Mouse (Mus musculus): ENCODE measurements around the gene Zfp296. TPM values are rescaled to one million over a fixed set of nuclear protein-coding genes. Genes with fewer than 3 reads are reported as not detected.

The Zfp296 gene
- polyA plus RNA-seq, 1 experiment from 2014 or later: 0.57 TPM

DNA sequence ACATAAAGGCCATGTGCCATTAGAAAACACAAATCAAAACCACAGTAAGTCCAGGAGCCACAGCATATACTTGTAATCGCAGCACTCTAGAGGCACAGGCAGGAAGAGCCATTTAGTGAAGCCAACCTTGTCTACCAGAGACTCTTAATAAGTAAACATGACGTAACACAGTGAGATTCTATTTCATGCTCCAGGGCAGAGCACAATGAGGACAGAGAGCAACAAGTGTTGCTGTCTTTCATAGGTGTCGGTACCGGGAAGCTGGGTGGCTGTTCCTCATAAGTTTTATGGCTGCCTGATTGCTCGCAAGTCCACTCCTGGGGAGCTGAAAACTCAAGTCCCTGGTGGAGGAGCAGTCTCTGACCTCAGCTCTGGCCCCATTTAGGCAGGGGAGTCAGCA is 25.5 kb upstream of the Zfp296 start:
- no peak for ATAC-seq (replicated peaks)
- no peak overlapping the region for H3K4me3 ChIP-seq
- peaks cover 5% of the 10 kb centered on the region; the same call in 1 of the 2 replicates for H3K36me3 ChIP-seq
- H3K27me3 ChIP-seq: no peaks in the 10 kb centered on the region
- no peak overlapping the region for H3K27ac ChIP-seq (replicated peaks)
- H3K9ac ChIP-seq (replicated peaks): no peak overlapping the region
- 92% methylated on average over 5 of the region's 5 CpGs for WGBS
- no peak overlapping the region for H3K4me2 ChIP-seq (replicated peaks)
- no peaks in the 10 kb centered on the region for H3K9me3 ChIP-seq
- H3K4me1 ChIP-seq: 0 out of 2 replicates have a peak, but pooled peaks cover 2% of the 10 kb centered on the region

DNA sequence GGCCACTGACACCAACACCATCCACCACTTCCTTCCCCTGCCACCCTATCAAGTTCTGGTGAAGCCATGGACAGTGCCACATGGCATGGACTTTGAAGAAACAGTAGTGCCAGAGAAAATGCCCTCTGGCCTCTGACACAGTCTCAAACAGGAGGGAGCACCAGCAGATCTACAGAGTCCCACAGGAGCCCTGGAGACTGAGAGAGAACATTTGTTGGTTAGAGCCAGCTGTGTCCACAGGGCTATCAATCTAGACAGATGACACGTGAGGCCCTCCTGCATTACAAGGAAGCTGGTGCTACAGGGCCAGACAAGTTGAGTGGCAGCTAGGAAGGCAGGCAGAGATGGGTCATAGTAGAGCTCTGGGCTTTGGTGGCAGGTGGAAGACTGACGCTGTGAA is 24.6 kb upstream of the Zfp296 start:
- H3K4me3 ChIP-seq: no peak overlapping the region
- no peaks in the 10 kb centered on the region for H3K9me3 ChIP-seq
- 94% methylated on average over 2 of the region's 2 CpGs for WGBS
- no peaks in the 10 kb centered on the region for H3K27me3 ChIP-seq
- no peak for ATAC-seq (replicated peaks)
- no peak overlapping the region for H3K27ac ChIP-seq (replicated peaks)
- no peak overlapping the region for H3K4me2 ChIP-seq (replicated peaks)
- H3K36me3 ChIP-seq: peaks cover 5% of the 10 kb centered on the region; the same call in 1 of the 2 replicates
- H3K9ac ChIP-seq (replicated peaks): no peak overlapping the region
- H3K4me1 ChIP-seq: 0 out of 2 replicates have a peak, but pooled peaks cover 5% of the 10 kb centered on the region

DNA sequence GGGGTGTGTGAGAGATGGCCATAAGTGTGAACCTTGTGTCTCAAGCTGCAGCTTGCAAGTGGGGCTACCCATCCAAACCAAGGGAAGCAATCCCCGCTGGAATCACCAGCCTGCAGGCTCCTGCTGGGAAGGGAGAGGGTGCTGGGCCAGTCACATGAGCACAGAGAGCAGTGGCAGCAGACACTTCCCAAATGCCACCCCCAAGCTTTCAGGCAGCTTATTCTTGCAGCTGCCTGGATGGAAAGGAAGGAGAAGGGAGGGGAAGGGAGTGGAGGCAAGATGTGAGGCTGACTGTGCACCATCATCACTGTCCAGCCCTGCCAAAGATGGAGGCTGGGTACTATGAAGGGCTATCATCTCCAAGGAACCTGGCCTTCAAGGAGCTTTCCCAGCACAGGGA is 22.9 kb upstream of the Zfp296 start:
- no peak overlapping the region for H3K27ac ChIP-seq (replicated peaks)

DNA sequence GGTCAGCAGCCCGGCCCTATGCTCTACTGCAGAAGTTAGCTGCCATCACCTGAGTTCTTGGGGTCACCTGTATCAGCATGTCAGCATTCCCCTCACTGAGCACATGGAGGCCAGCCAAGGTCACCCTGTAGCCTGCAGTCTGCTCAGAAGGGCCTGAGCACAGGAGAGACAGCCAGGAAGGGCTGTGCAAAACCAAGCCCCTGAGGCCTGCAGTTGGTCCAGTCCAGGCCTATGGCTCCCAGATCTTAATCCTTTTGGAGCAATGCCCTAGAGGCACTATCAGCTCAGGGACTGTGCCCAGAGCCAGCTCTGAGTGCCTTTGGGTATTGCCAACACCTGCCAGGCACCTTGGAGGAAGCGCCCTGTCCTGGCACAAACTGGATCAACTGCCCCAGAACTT is 20.0 kb upstream of the Zfp296 start:
- Histone ChIP-seq H3K9ac (replicated peaks) (no peak overlapping the region), H3K4me3 (no peak overlapping the region), H3K4me1 (peaks cover 44% of the 10 kb centered on the region), H3K4me2 (replicated peaks) (no peak overlapping the region), H3K9me3 (no peaks in the 10 kb centered on the region), H3K36me3 (peaks cover 5% of the 10 kb centered on the region; the same call in 1 of the 2 replicates), H3K27ac (replicated peaks) (no peak overlapping the region), H3K27me3 (no peaks in the 10 kb centered on the region)
- no peak for ATAC-seq (replicated peaks)
- WGBS: 88% methylated on average over 2 of the region's 2 CpGs

More for the DNA sequence above, 22.9 kb upstream of the Zfp296 start:
- no peak for ATAC-seq (replicated peaks)
- Histone ChIP-seq H3K9me3 (no peaks in the 10 kb centered on the region), H3K4me3 (no peak overlapping the region), H3K9ac (replicated peaks) (no peak overlapping the region), H3K36me3 (peaks cover 5% of the 10 kb centered on the region; the same call in 1 of the 2 replicates), H3K4me1 (peaks cover 22% of the 10 kb centered on the region), H3K27me3 (no peaks in the 10 kb centered on the region), H3K4me2 (replicated peaks) (no peak overlapping the region)
- WGBS: 88% methylated on average over 1 of the region's 1 CpGs

DNA sequence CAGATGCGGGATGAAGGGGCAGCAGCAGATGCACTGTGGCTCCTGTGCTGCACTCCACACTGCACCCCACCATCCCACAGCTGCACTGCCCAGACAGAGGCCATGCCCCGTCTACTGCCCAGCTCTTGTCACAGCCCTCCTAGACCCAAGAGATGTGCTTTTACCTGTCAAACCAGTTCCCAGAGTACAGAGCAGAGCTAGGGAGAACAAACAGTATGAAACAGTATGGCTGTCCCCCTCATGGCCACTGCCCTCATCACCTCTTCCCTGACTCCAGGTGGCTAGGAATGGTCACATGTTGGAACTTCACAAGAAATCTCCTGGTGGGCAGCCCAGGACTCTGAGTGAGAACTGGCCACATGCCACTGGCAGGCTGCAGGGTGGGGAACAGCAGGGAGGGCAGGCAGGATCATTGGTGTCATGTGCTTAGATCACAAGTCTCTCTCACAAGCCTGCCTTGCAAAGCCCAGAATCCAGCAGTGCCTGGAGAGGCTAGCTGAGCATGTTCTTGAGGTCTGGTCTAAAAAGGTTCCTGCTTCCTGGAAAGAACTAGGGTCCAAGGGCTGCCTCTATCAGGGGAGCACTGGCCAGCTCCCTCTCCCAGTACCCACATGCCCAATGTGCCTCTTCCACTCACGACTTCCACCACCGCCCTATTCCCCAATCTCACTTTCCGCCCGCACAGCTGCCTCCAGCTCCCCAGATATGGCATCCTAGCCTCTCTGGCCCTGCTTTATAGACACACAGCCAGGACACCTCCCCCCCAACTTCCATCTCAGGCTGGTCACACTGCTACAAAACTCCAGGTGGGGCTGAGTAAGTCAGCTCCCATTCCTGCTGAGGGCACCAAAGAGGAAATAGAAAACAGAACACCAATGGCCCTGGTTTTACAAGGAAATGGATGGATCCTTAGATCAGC is 18.8 kb upstream of the Zfp296 start:
- H3K4me2 ChIP-seq (replicated peaks): no peak overlapping the region

DNA sequence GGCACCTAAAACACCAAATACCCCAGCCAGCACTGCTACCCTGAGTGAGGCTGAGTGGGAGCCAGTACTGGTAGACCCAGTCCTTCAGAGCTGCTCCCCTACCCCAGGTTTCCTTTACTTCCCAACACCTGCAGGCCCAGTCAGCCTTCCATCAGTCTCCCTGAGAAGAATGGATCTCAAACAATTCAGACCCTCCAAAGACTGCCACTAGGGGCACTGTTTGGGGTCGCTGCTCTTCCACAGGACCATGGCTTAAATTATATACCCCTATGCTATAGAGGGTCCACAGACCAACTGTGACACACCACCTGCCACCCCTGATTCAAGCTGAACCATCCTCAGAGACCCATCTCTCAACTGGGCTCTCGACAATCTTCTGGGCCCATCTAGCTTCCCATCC is 18.1 kb upstream of the Zfp296 start:
- Histone ChIP-seq H3K9ac (replicated peaks) (no peak overlapping the region), H3K4me3 (no peak overlapping the region), H3K27ac (replicated peaks) (no peak overlapping the region), H3K9me3 (no peaks in the 10 kb centered on the region), H3K4me1 (peaks cover 55% of the 10 kb centered on the region), H3K27me3 (no peaks in the 10 kb centered on the region), H3K4me2 (replicated peaks) (0 out of 2 replicates have a peak overlapping the region, but pooled peaks have one; percentile 17), H3K36me3 (peaks cover 3% of the 10 kb centered on the region; the same call in 1 of the 2 replicates)
- 35% methylated on average over 2 of the region's 2 CpGs for WGBS
- no peak for ATAC-seq (replicated peaks)

More for the DNA sequence above, 18.8 kb upstream of the Zfp296 start:
- Histone ChIP-seq H3K9ac (replicated peaks) (no peak overlapping the region), H3K9me3 (no peaks in the 10 kb centered on the region), H3K27me3 (no peaks in the 10 kb centered on the region), H3K27ac (replicated peaks) (no peak overlapping the region), H3K4me1 (peaks cover 50% of the 10 kb centered on the region), H3K36me3 (0 out of 2 replicates have a peak, but pooled peaks cover 2% of the 10 kb centered on the region), H3K4me3 (no peak overlapping the region)
- no peak for ATAC-seq (replicated peaks)
- 96% methylated on average over 6 of the region's 6 CpGs for WGBS

DNA sequence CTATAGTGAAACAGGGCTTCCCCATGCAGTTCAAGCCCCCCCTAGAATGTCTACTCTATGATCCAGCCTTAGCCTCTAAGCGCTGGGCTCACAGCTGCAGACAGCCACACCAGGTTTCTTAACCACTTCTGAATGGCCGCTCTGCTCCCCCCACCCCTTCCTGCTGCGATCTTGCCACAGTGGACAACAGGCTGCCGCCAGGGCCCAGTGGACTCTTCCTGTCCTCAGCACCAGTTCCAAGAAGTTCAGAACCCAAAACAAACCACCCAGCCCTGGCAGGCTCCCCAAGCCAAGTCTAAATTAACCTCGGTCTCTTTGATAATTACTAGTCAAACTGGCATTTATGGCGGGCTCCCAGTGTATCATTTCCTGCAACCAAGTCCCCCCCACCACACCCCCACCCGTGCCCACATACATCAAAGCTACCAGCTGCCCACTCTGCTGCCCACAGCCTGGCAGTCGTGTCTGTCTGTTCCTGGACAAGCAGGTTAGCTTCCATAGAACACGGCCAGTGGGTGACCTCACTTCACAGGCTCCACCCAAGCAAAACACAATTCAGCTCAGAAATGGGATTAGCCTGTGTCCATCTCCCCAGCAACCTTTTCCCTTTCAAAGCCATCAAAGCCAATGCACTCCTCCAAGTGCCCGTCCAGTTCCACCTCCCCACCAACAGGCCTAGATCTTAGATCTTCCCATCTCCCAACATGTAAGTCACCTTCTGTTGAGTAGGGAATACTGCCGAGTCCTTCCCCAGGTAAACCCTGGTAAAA is 16.4 kb upstream of the Zfp296 start:
- ATAC-seq (replicated peaks): no peak
- H3K9me3 ChIP-seq: no peaks in the 10 kb centered on the region
- peaks cover 55% of the 10 kb centered on the region for H3K4me1 ChIP-seq
- WGBS: 25% methylated on average over 11 of the region's 11 CpGs
- H3K36me3 ChIP-seq: peaks cover 18% of the 10 kb centered on the region
- peak overlapping the region; percentile 95 for H3K4me2 ChIP-seq (replicated peaks)
- H3K4me3 ChIP-seq: peak overlapping the region; percentile 77
- no peaks in the 10 kb centered on the region for H3K27me3 ChIP-seq
- peak overlapping the region; percentile 91 for H3K9ac ChIP-seq (replicated peaks)
- H3K27ac ChIP-seq (replicated peaks): no peak overlapping the region

DNA sequence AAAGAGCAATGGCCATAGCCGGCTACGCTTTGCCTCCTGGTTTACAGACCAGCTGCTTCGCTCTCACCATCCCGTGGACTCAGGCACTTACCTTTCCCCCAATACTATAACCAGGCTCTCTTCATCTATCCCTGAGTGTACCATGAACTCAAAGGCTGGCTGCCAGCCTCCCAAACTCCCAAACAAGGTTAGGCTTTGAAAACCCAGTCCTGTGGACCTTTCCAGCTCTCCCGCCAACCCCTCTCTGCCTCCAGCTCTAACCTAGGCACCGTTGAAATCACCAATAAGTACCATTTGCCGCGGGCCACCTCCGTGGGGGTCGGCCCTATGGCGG is 15.7 kb upstream of the Zfp296 start:
- 1% methylated on average over 11 of the region's 11 CpGs for WGBS
- peak overlapping the region; percentile 95 for H3K4me2 ChIP-seq (replicated peaks)
- H3K36me3 ChIP-seq: peaks cover 18% of the 10 kb centered on the region
- H3K27ac ChIP-seq (replicated peaks): peak overlapping the region; percentile 96; the same call in 1 of the 2 replicates
- peaks cover 55% of the 10 kb centered on the region for H3K4me1 ChIP-seq
- ATAC-seq (replicated peaks): no peak
- H3K4me3 ChIP-seq: peak overlapping the region; percentile 77
- H3K27me3 ChIP-seq: no peaks in the 10 kb centered on the region
- peak overlapping the region; percentile 91 for H3K9ac ChIP-seq (replicated peaks)
- no peaks in the 10 kb centered on the region for H3K9me3 ChIP-seq

DNA sequence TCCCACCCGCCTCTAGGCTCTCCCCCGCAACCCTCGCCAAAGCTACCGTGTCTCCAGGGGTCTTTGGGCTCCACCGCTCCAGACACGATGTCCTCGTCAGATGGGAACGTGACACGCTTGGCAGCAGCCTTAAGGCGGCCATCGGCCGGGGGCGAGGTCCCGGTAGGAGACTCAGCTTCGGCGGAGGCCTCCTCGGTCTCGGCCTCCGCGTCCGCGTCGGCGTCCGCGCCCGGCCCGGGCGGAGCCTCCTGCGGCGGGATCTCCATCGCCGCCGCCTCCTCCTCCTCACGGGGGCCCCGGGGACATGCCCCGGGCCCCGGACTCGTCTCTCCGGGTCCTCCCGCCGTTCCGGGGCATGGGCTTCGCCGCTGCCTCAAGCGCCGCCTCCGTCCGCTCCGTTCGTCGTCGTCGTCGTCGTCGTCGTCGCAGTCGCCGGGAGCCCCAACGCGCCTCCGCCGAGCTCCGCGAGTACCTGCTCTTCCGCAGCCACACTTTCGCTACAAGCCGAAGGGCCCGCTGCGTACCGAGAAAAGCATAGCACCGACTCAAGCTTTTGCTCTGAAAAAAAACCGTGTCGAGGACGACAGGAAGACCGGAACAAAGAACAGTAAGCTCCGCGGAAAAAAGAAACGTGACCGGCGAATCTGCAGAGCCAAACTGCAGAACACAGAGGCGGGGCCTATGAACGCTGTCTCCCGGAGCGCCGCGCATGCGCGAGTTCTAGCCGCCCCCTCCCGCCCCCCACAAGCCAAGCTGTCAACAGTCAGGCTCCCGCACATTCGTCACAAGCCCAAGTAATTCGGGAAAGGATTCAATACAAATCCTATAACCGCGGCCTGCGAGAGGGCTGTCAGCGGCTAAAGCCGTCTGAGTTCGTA is 15.1 kb upstream of the Zfp296 start:
- H3K9me3 ChIP-seq: no peaks in the 10 kb centered on the region
- peak overlapping the region; percentile 91 for H3K9ac ChIP-seq (replicated peaks)
- peaks cover 19% of the 10 kb centered on the region for H3K36me3 ChIP-seq
- H3K4me3 ChIP-seq: peak overlapping the region; percentile 77
- no peaks in the 10 kb centered on the region for H3K27me3 ChIP-seq
- ATAC-seq (replicated peaks): peak; percentile 90
- whole genome bisulfite sequencing: under 1% methylated on average over 102 of the region's 102 CpGs
- H3K4me1 ChIP-seq: peaks cover 54% of the 10 kb centered on the region
- H3K27ac ChIP-seq (replicated peaks): peak overlapping the region; percentile 96
- H3K4me2 ChIP-seq (replicated peaks): peak overlapping the region; percentile 95

DNA sequence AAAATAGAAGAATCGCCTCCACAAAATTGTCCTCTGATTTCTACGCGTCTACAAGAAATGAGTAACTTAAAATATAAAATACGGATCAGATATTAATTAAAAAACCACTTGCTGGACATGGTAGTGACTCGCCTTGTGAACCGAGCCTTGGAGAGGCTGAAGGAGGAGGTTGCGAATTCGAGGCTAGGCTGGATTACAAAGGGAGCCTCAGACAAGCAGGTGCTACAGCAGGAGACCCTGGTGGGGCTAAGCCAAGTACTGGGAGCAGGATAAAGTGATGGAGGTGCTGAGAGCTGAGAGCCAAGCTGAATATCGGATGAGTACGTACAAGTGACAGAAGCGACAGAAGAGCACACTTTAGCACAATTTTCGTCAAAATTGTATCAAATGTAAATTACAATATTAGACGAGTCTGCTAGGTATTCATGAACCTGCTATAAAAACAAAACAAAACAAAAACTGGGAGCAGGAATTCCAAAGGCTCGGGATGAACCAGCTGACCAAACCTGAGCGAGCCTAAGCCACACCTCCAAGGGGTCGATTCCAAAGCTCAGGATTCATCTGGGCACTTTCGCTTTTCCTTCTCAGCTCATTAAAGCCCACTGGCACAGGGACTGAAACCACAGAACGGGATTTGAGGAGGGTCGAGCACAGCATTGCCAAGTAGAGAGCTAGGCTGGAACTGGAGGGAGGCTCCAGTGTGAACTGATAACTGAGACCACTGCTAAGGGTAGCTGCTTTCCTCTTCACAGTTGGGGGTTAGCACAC is 14.3 kb upstream of the Zfp296 start, which contains the start of gene Ppp1r37:
Ppp1r37 (minus strand) TSS at position 434 of the 768 bp plus-strand sequence.
- peaks cover 46% of the 10 kb centered on the region for H3K4me1 ChIP-seq
- H3K36me3 ChIP-seq: peaks cover 20% of the 10 kb centered on the region
- peak within 1 kb of the TSS; percentile 96 for H3K27ac ChIP-seq (replicated peaks)
- H3K9me3 ChIP-seq: no peaks in the 10 kb centered on the region
- peak; percentile 47 for ATAC-seq (replicated peaks)
- H3K27me3 ChIP-seq: no peaks in the 10 kb centered on the region
- H3K4me2 ChIP-seq (replicated peaks): peak within 1 kb of the TSS; percentile 95
- H3K9ac ChIP-seq (replicated peaks): peak within 1 kb of the TSS; percentile 91
- WGBS: 2% methylated on average over 19 of the region's 19 CpGs
- peak within 1 kb of the TSS; percentile 77 for H3K4me3 ChIP-seq

DNA sequence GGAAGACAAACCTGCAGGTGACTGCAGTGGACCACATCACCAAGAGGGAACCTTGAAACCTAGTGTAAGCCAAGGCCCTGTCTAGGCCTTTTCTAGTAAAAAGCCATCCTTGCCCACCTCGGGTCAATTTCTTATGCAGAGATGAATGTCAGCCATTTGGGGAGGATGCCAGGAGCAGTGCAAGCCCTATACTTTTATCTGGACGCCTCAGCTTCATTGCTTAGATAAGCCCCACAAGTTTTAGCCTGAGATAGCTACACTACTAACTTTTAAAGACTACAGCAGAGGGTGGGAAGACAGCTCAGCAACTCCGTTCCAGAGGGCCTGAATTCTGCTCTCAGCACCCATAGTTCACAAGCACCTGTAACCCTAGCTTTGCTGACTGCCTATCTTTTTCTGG is 13.2 kb upstream of the Zfp296 start:
- Histone ChIP-seq H3K27me3 (no peaks in the 10 kb centered on the region), H3K4me2 (replicated peaks) (no peak overlapping the region), H3K9ac (replicated peaks) (no peak overlapping the region), H3K4me1 (peaks cover 35% of the 10 kb centered on the region), H3K27ac (replicated peaks) (no peak overlapping the region), H3K9me3 (no peaks in the 10 kb centered on the region), H3K4me3 (no peak overlapping the region), H3K36me3 (peaks cover 23% of the 10 kb centered on the region)
- WGBS: 88% methylated on average over 3 of the region's 3 CpGs
- no peak for ATAC-seq (replicated peaks)
